Mouse (Mus musculus): ENCODE data around the gene Stat1.

Gene Stat1

GRCm38 (mm10) chr1:52166652-52167220 lies 47.5 kb downstream of the Stat1 start:
- DNase-seq (ENCODE audit: low spot score) = no peak

- DNase-seq (ENCODE audit: low spot score) = no peak
Measured at GRCm38 (mm10) chr1:52170057-52170456, 50.8 kb downstream of the Stat1 start.

GRCm38 (mm10) chr1:52170747-52171146 lies 51.5 kb downstream of the Stat1 start:
- no peak for DNase-seq (ENCODE audit: low spot score)

GRCm38 (mm10) chr1:52171271-52171670 lies 52.0 kb downstream of the Stat1 start:
- DNase-seq (ENCODE audit: low spot score) = no peak

GRCm38 (mm10) chr1:52175321-52175720 lies 56.1 kb downstream of the Stat1 start:
- DNase-seq (ENCODE audit: low spot score) = no peak

- no peak for DNase-seq (ENCODE audit: low spot score)
Measured at GRCm38 (mm10) chr1:52175983-52176382, 56.7 kb downstream of the Stat1 start.

GRCm38 (mm10) chr1:52176999-52177398 lies 57.8 kb downstream of the Stat1 start:
- DNase-seq (ENCODE audit: low spot score) = no peak

- no peak for DNase-seq (ENCODE audit: low spot score)
Measured at GRCm38 (mm10) chr1:52179939-52180568, 60.8 kb downstream of the Stat1 start.

GRCm38 (mm10) chr1:52181994-52182393 lies 62.8 kb downstream of the Stat1 start:
- DNase-seq (ENCODE audit: low spot score) = no peak

GRCm38 (mm10) chr1:52182992-52183391 lies 63.8 kb downstream of the Stat1 start:
- DNase-seq (ENCODE audit: low spot score) = no peak
